Mouse (Mus musculus) ovary, postnatal 10 days (tissue): Measurements from ENCODE around the gene Gprc5b.

Experiments used
- DNase-seq: peaks from one replicate; pipeline ENCODE4 v3.0.0; 2022; ENCODE audit warnings: low spot score

Gprc5b gene

GRCm38 (mm10) chr7:118949749-118950148, 45.3 kb downstream of the Gprc5b start:
- no peak for DNase-seq

- no peak for DNase-seq
These were observed 46.2 kb downstream of the Gprc5b start for GRCm38 (mm10) chr7:118948677-118949282.

- no peak for DNase-seq
These were observed 47.8 kb downstream of the Gprc5b start for GRCm38 (mm10) chr7:118947241-118947640.

- DNase-seq = no peak
These were observed 50.1 kb downstream of the Gprc5b start for GRCm38 (mm10) chr7:118944884-118945283.

GRCm38 (mm10) chr7:118943170-118943569, 51.8 kb downstream of the Gprc5b start:
- no peak for DNase-seq

- DNase-seq = no peak
These were observed 52.7 kb downstream of the Gprc5b start for GRCm38 (mm10) chr7:118942297-118942696.

GRCm38 (mm10) chr7:118937469-118938387, 57.3 kb downstream of the Gprc5b start:
- DNase-seq = no peak

GRCm38 (mm10) chr7:118936844-118937243, 58.2 kb downstream of the Gprc5b start:
- no peak for DNase-seq

GRCm38 (mm10) chr7:118935306-118935705, 59.7 kb downstream of the Gprc5b start:
- no peak for DNase-seq

- no peak for DNase-seq
These were observed 63.3 kb downstream of the Gprc5b start for GRCm38 (mm10) chr7:118931502-118932395.

GRCm38 (mm10) chr7:118929601-118930311, 65.3 kb downstream of the Gprc5b start:
- DNase-seq = no peak

- DNase-seq = no peak
These were observed 66.1 kb downstream of the Gprc5b start for GRCm38 (mm10) chr7:118928916-118929315.

GRCm38 (mm10) chr7:118928316-118928715, 66.7 kb downstream of the Gprc5b start:
- DNase-seq = no peak

GRCm38 (mm10) chr7:118927279-118927678, 67.7 kb downstream of the Gprc5b start:
- DNase-seq = no peak

GRCm38 (mm10) chr7:118926516-118927260, 68.3 kb downstream of the Gprc5b start:
- DNase-seq = no peak

- no peak for DNase-seq
These were observed 69.5 kb downstream of the Gprc5b start for GRCm38 (mm10) chr7:118925547-118925946.

GRCm38 (mm10) chr7:118922441-118923202, 72.4 kb downstream of the Gprc5b start:
- no peak for DNase-seq
